Mouse (Mus musculus): ENCODE measurements at regions not wholly inside any gene's neighbourhood (a gene's known extent, or its start where the extent isn't known, plus 50 kb on each side); places are given as distances from the start of the nearest gene placed in this dataset.

- TF ChIP-seq POLR2A (IDR thresholded peaks at IDR 0.05; ENCODE audit: insufficient read depth, low read depth, low read length) = no peak
- TF ChIP-seq CTCF (IDR thresholded peaks at IDR 0.05; ENCODE audit: insufficient read depth, low read depth, low read length) = no peak
These were observed 401.5 kb upstream of the Rgma start for GRCm38 (mm10) chr7:72973771-72974170.
